Mouse (Mus musculus) embryonic facial prominence, embryonic 11.5 days (tissue): ENCODE measurements around the gene Hic2. TPM values are rescaled to one million over a fixed set of nuclear protein-coding genes. Genes with fewer than 3 reads are reported as not detected.

Experiments used
- ATAC-seq: fragments of 200-750 bp; cut with Nextera tagmentation; replicated peaks from 2 replicates; pipeline ENCODE4 v1.8.0; 2017; ENCODE audit warnings: low read depth; ENCODE audit not compliant: insufficient number of reproducible peaks, low FRiP score, low TSS enrichment
- DNase-seq: peaks from one replicate; pipeline ENCODE4 v3.0.0-alpha.2; 2015; ENCODE audit warnings: low spot score
- H3K27ac ChIP-seq: fragments of 300-500 bp; sonication (generic); replicated peaks from 2 replicates; pipeline ENCODE4 v1.5.1; 2014; ENCODE audit warnings: mild to moderate bottlenecking, low read depth, low read length, control low read depth
- H3K27me3 ChIP-seq: fragments of 300-500 bp; sonication (generic); 2 replicates; pipeline ENCODE4 v1.6.1; 2014; ENCODE audit warnings: mild to moderate bottlenecking, low read length, moderate library complexity, mixed read lengths; ENCODE audit not compliant: control insufficient read depth, insufficient read depth
- H3K36me3 ChIP-seq: fragments of 300-500 bp; sonication (generic); replicated peaks from 2 replicates; pipeline ENCODE4 v1.6.1; 2014; ENCODE audit warnings: low read depth, mild to moderate bottlenecking, low read length, moderate library complexity, mixed read lengths; ENCODE audit not compliant: control insufficient read depth, insufficient read depth
- H3K4me1 ChIP-seq: fragments of 300-500 bp; sonication (generic); 2 replicates; pipeline ENCODE4 v1.6.1; 2014; ENCODE audit warnings: low read length, mixed read lengths; ENCODE audit not compliant: control insufficient read depth, insufficient read depth
- H3K4me2 ChIP-seq: fragments of 300-500 bp; sonication (generic); 2 replicates; pipeline ENCODE4 v1.6.1; 2014; ENCODE audit warnings: low read depth, mild to moderate bottlenecking, control low read depth, low read length, moderate library complexity
- H3K4me3 ChIP-seq: fragments of 300-500 bp; sonication (generic); 2 replicates; pipeline ENCODE4 v1.5.1; 2014; ENCODE audit warnings: low read depth, low read length, control low read depth
- H3K9ac ChIP-seq: fragments of 300-500 bp; sonication (generic); replicated peaks from 2 replicates; pipeline ENCODE4 v1.6.1; 2014; ENCODE audit warnings: mild to moderate bottlenecking, control low read depth, low read length
- H3K9me3 ChIP-seq: fragments of 300-500 bp; sonication (generic); replicated peaks from 2 replicates; pipeline ENCODE4 v1.6.1; 2016; ENCODE audit warnings: mild to moderate bottlenecking, low read length, inconsistent platforms, mixed read lengths; ENCODE audit not compliant: control insufficient read depth
- WGBS: fragments of 180-500 bp; shearing (Covaris S2); extraction: QIAGEN DNeasy Blood & Tissue Kit; methylation state at CpG from one replicate; pipeline ENCODE4 v1.1.7; 2014; 5-methylcytosine and 5-hydroxymethylcytosine counted together
- polyA plus RNA-seq: library from polyadenylated mRNA; unstranded; fragments of >200 nt; fragmentation: Nextera tagmentation; extraction: Ambion mirVana; gene quantifications from 2 replicates; pipeline ENCODE4 v1.2.1, GENCODE M21; 2014

Gene Hic2
- polyA plus RNA-seq, 1 experiment from 2014 or later, result 6.1 TPM

GRCm38 (mm10) chr16:17204990-17205389 lies 28.4 kb upstream of the Hic2 start:
- no peaks in the 10 kb centered on the region for H3K9me3 ChIP-seq
- WGBS, result 5% methylated on average over 6 of the region's 6 CpGs
- no peak overlapping the region for H3K4me2 ChIP-seq
- no peak overlapping the region for H3K27ac ChIP-seq
- DNase-seq (peak; percentile 55), ATAC-seq (no peak)
- no peak overlapping the region for H3K9ac ChIP-seq
- H3K27me3 ChIP-seq, result 0 out of 2 replicates have a peak, but pooled peaks cover 4% of the 10 kb centered on the region
- H3K36me3 ChIP-seq, result no peaks in the 10 kb centered on the region
- H3K4me1 ChIP-seq, result peaks cover 10% of the 10 kb centered on the region
- no peak overlapping the region for H3K4me3 ChIP-seq

GRCm38 (mm10) chr16:17208389-17209361 lies 24.7 kb upstream of the Hic2 start, which contains the start of gene Rimbp3:
Rimbp3 (plus strand) TSS chr16:17208603.
- Histone ChIP-seq H3K9me3 (no peaks in the 10 kb centered on the region; the same call in 1 of the 2 replicates), H3K36me3 (no peaks in the 10 kb centered on the region), H3K4me3 (peak within 1 kb of the TSS; percentile 46), H3K27me3 (0 out of 2 replicates have a peak, but pooled peaks cover 4% of the 10 kb centered on the region), H3K9ac (peak within 1 kb of the TSS; percentile 49), H3K27ac (peak within 1 kb of the TSS; percentile 25; the same call in 1 of the 2 replicates), H3K4me1 (peaks cover 10% of the 10 kb centered on the region), H3K4me2 (peak within 1 kb of the TSS; percentile 99)
- 1% methylated on average over 85 of the region's 85 CpGs for WGBS
- ATAC-seq, result peak; percentile 71
- peak; percentile 93 for DNase-seq

- 0 out of 2 replicates have a peak, but pooled peaks cover 4% of the 10 kb centered on the region for H3K27me3 ChIP-seq
- DNase-seq (no peak), ATAC-seq (0 out of 2 replicates have a peak, but pooled peaks have one; percentile 20)
- WGBS, result 1% methylated on average over 37 of the region's 37 CpGs
- peak overlapping the region; percentile 49 for H3K9ac ChIP-seq
- H3K4me3 ChIP-seq, result peak overlapping the region; percentile 46
- H3K4me2 ChIP-seq, result peak overlapping the region; percentile 99
- H3K36me3 ChIP-seq, result no peaks in the 10 kb centered on the region
- no peak overlapping the region for H3K27ac ChIP-seq
- H3K4me1 ChIP-seq, result peaks cover 10% of the 10 kb centered on the region
- no peaks in the 10 kb centered on the region; the same call in 1 of the 2 replicates for H3K9me3 ChIP-seq
Measured at GRCm38 (mm10) chr16:17209404-17209960, 23.9 kb upstream of the Hic2 start.

DNA sequence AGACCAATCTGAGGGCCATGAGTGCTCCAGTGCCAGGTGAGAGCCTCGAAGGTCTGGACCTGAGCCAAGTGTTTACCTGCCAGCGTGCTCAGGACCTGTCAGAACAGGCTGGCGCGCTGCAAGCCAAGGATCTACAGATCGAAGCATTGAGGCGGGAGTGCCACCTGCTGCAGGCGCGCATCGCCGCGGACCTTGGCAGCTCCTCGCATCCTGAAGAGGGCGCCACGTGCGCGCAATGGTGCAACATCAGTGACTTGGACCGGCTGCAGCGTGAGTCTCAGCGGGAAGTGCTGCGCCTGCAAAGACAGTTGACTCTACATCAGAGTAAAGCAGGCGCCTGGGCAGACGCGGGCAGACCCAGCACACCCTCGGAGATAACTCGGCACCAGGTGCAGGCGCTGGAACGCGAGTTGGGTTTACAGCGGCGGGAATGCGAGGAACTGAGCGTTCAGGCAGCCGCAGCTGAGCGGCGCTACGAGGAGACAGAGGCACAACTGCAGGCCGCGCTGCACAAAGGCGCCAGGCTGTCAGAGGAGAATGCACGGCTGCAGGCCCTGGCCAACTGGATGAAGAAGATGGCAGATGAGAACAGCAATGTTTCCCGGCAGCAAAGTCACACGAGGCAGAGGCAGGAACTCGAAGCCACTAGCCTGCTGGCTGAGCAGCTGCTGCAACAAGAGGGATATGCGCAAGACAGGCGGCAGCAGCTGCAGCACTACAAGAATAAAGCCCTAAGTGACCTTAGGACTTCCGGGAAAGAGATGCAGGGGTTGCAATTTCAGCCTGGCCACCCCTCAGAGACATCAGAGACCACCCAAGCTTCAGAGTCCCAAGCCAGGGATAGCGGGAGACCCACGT lies 23.2 kb upstream of the Hic2 start:
- peak overlapping the region; percentile 46 for H3K4me3 ChIP-seq
- H3K9me3 ChIP-seq, result no peaks in the 10 kb centered on the region; the same call in 1 of the 2 replicates
- H3K4me1 ChIP-seq, result peaks cover 10% of the 10 kb centered on the region
- ATAC-seq (peak; percentile 61), DNase-seq (peak; percentile 93)
- H3K36me3 ChIP-seq, result no peaks in the 10 kb centered on the region
- H3K4me2 ChIP-seq, result peak overlapping the region; percentile 99
- 7% methylated on average over 48 of the region's 48 CpGs for WGBS
- no peak overlapping the region for H3K27ac ChIP-seq
- 0 out of 2 replicates have a peak, but pooled peaks cover 4% of the 10 kb centered on the region for H3K27me3 ChIP-seq
- peak overlapping the region; percentile 59 for H3K9ac ChIP-seq

GRCm38 (mm10) chr16:17216934-17217633 lies 16.3 kb upstream of the Hic2 start:
- no peaks in the 10 kb centered on the region for H3K36me3 ChIP-seq
- H3K4me2 ChIP-seq, result no peak overlapping the region
- no peaks in the 10 kb centered on the region; the same call in 1 of the 2 replicates for H3K9me3 ChIP-seq
- no peak overlapping the region for H3K27ac ChIP-seq
- ATAC-seq, result no peak
- no peak for DNase-seq
- H3K27me3 ChIP-seq, result no peaks in the 10 kb centered on the region; the same call in 1 of the 2 replicates
- WGBS, result 66% methylated on average over 8 of the region's 8 CpGs
- H3K9ac ChIP-seq, result no peak overlapping the region
- H3K4me1 ChIP-seq, result no peaks in the 10 kb centered on the region
- H3K4me3 ChIP-seq, result no peak overlapping the region

GRCm38 (mm10) chr16:17220127-17220733 lies 13.1 kb upstream of the Hic2 start:
- Histone ChIP-seq H3K27me3 (no peaks in the 10 kb centered on the region; the same call in 1 of the 2 replicates), H3K4me2 (no peak overlapping the region), H3K27ac (no peak overlapping the region), H3K4me3 (no peak overlapping the region), H3K36me3 (no peaks in the 10 kb centered on the region), H3K4me1 (no peaks in the 10 kb centered on the region), H3K9ac (no peak overlapping the region), H3K9me3 (no peaks in the 10 kb centered on the region)
- ATAC-seq (no peak), DNase-seq (no peak)
- 28% methylated on average over 7 of the region's 7 CpGs for WGBS

DNA sequence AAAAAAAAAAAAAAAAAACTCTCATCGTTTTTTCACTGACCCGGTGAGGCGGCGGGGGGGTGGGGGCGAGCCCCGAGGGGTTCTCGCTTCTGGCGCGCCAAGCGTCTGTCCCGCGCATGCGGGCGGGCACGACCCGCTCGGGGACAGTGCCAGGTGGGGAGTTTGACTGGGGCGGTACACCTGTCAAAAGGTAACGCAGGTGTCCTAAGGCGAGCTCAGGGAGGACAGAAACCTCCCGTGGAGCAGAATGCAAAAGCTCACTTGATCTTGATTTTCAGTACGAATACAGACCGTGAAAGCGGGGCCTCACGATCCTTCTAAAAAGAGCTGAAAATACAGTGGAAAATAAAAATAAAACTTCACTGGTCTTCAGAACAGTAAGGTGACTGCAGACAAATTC lies 11.2 kb upstream of the Hic2 start:
- Histone ChIP-seq H3K27me3 (no peaks in the 10 kb centered on the region; the same call in 1 of the 2 replicates), H3K4me2 (no peak overlapping the region), H3K4me3 (no peak overlapping the region), H3K4me1 (no peaks in the 10 kb centered on the region), H3K9ac (no peak overlapping the region), H3K27ac (no peak overlapping the region), H3K9me3 (no peaks in the 10 kb centered on the region), H3K36me3 (no peaks in the 10 kb centered on the region)
- peak; percentile 100 for ATAC-seq
- 36% methylated on average over 25 of the region's 25 CpGs for WGBS
- DNase-seq, result peak; percentile 96
